Mouse (Mus musculus) megakaryocyte-erythroid progenitor cell, adult 5-6 weeks (primary cell): ENCODE data around the gene Tmem211. TPM values are rescaled to one million over a fixed set of nuclear protein-coding genes. Genes with fewer than 3 reads are reported as not detected.

Experiments used
- ATAC-seq: replicated peaks from 2 replicates; pipeline ENCODE4 v1.8.0; 2016; ENCODE audit warnings: mild to moderate bottlenecking, inconsistent platforms; ENCODE audit not compliant: severe bottlenecking, poor library complexity, low FRiP score, low TSS enrichment
- total RNA-seq, 2 experiments: library from RNA; stranded (forward) in 1 of 2; stranded (reverse) in 1 of 2; fragments of 200-1000, 215-1000 nt in 1 of 2; fragments of >200 nt in 1 of 2; fragmentation: Nextera tagmentation in 1 of 2; gene quantifications; 2 replicates each; pipeline ENCODE4 v1.2.3; 2014 to 2017

The Tmem211 gene
- total RNA-seq (2014; fragmentation: Nextera tagmentation) (not detected in 2 replicates), total RNA-seq (2017) (not detected in 2 replicates)

DNA sequence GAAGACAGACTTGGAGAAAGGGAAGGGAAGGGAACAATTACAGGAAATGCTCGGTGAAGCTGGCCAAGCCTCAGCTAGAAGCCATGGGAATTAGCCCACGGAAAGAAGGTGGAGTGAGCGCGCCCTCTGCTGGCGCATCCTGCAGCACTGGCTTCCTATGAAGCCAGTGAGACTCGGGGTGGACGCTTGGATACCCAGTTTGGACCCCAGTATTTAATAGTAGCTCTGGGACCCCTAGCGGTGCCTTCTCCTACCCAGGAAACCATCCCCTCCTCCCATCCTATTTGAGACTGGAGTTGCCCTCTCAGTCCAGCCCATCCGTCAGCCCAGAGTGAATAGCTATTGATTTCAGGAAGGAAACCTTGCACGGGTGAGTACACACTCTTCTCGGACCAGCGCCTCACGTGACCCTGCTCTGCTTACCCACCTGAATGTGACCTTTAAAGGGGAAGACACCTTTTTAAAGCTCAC, at the start of gene Tmem211:
Gene Tmem211 (plus strand): TSS at position 278 of the 471 bp plus-strand sequence.
- peak; percentile 76 for ATAC-seq

DNA sequence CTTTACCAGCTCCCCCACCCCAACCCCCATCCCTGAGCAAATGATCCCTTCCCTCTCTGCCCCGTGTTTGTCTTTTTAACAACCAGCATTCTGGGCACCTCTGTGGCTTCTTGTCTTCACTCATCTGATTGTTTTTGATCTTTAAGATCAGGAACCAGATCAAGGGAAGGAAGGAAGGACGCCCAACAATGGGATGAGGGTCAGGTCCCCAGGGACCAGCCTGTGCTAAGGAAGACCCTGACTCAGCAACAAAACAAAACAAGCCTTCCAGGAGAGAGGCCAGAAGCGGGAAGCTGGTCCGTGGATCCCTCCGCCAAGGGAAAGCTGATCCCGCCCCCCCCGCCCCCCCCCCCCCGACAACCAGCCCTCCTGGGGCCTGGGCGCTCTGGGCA, 47.3 kb upstream of the Tmem211 start:
- no peak for ATAC-seq

DNA sequence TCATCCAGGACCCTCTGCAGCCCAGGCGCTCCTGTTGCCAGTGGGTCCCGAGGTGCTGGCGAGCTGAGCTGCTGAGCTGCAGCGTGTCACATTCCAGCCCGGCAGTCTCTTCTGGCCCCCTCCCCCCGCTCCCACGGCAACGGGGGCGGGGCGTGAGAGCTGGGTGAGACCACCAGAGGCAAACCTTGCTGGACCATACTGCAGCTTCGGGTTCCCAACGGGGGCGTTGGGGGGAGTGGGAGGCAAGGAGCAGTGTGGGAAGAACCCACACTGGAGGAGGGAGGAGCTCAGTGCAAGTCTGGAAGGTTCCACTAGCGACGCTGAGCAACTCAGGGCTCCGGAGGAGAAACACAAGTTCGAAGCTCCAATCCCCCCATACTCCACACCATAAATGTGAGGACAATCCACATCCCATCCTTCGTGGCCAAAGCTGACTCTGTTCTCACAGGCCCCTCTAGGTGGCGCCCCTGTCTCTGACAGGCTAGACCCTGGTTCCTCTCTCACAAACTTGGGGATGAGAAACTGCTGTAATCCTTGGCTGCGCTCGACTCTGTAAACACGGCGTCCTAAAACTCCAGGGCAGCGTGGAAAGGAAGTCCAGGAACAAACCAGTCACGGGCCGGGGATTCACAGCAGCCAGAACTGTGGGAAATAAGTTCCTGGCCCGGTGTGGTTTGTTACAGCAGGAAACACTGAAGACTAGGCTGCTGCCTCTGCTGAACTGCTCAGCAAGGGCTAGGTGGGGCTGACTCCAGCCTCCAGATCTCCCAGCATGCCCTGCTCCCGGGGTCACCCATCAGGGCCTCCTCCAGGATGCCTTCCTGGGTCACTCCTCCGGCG, 46.6 kb upstream of the Tmem211 start:
- ATAC-seq, result peak; percentile 84

DNA sequence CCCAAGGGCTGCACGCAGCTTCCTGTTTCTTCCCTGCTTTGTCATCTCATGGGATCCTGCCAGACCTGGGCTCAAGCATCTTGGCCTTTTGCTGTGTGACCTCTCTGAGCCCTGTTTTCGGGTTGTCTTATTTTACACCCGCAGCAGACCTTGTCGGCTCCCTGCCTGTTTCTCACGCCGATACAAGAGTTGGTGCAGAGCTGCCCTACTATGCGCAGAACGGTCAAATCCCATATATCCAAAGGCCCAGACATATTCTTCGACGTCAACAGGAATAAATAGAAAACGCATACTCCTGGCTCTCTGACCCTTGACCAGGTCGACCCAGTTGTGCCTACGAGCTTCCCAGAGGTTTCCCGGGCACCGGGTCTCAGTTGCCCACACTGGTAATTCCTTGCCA, 46.0 kb upstream of the Tmem211 start:
- no peak for ATAC-seq

DNA sequence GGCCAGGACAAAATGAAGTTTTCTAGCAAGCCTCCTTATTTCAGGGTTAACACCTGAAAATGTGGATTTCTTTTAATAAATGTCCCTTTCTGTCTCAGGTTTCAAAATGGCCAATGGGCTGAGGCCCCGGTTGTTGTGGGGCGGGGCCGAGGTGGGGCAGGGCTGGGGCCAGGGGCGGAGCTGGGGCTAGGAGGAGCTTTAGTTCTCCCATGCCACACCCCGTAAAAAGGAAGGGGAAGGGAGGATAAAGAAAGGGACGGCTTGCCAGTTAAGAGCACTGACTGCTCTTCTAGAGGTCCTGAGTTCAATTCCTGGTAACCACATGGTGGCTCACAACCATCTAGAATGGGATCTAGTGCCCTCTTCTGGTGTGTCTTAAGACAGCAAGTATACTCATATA, 45.3 kb upstream of the Tmem211 start:
- peak; percentile 78 for ATAC-seq

DNA sequence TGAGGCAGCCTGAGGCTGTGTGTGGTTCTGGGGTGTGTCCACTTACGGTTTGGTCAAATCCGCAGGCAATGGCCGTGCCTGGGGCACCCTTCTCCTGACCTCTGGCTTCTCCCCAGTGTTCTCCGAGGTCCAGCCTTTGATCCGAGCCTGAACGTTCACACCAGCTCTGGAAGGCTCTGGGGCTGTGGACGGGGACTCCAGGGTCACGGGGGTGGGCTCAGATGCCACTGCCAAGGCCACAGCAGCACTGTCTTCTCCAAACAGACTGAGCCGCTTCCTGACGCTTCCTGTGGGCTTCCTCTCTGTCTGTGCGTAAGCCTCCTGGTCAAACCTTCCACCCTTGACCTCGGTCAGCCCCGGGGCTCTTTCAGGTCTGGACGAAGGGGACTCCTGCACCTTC, 36.2 kb upstream of the Tmem211 start:
- no peak for ATAC-seq

DNA sequence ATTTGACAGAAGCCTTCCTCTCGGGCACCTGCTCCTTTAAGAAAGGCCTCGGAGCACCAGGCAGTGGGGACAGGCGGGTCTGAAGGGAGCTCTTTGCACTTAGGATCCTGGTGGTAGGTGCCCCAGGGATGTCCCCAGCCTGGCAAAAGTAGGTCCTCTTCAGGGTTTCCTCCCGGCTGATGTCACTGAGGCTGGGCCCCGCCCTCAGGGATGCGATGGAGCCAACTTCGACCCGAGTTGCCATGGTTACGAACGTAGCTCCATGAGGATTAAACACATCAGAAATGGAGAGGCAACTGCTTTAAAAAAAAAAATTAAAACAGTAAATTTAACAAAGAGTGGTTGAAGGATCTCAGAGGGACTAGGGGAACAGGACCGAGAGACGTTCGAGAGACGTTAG, 34.8 kb upstream of the Tmem211 start:
- ATAC-seq, result no peak

DNA sequence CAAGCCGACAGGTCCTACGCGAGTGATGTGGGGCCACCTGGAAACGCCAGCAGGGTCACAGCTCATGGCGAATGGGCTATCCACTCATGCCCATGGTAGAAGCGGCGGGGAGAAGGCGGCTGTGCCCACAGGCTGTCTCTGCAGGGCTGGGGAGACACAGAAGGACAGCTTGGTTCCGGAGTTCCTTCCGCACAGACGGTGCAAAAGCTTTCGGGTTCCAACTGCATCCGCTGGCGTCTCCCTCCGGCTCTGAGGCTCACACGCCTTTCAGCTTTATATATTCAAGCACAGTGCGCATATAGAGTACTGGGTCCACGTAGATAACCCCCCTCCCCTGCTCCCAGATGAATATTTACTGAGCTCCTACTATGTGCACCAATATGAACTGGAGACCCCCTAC, 32.9 kb upstream of the Tmem211 start:
- no peak for ATAC-seq

DNA sequence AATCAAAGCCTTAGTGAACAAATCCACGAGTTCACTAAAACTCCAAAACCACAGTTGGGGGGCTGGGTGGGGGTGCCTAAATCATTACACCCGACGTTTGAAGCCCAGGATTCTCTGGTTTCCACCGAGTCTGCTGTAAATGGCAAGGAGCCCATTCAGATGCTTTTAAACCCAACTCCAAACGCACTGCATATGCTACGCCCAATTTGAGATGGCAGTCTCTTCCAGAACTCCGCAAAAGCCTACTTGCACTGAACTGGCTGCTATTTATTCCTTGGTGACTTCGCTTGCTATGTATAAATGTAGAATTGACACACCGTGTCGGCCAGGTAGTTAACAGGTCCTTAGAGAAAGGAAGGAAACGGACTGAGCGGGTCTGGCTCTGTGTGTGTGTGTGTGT, 31.3 kb upstream of the Tmem211 start:
- no peak for ATAC-seq

DNA sequence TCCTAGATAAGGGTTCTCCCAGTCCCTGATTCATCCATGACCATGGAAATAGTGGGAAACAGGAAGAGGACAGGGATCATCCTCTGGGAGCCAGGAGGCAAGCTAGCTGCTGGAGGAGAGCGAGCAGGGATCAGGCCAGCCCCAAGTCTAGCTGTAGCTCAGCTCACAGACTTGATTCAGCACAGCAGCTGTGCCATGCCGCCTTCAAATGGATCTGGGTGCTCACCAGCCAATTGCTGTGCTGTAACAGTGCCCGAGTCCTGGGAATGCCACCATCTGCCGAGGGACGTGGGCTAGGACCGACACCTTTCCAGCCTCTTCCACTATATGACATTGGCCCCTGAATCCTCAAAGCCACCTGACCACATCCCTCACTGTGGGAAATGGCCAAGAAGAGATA, 30.8 kb upstream of the Tmem211 start:
- ATAC-seq, result no peak

DNA sequence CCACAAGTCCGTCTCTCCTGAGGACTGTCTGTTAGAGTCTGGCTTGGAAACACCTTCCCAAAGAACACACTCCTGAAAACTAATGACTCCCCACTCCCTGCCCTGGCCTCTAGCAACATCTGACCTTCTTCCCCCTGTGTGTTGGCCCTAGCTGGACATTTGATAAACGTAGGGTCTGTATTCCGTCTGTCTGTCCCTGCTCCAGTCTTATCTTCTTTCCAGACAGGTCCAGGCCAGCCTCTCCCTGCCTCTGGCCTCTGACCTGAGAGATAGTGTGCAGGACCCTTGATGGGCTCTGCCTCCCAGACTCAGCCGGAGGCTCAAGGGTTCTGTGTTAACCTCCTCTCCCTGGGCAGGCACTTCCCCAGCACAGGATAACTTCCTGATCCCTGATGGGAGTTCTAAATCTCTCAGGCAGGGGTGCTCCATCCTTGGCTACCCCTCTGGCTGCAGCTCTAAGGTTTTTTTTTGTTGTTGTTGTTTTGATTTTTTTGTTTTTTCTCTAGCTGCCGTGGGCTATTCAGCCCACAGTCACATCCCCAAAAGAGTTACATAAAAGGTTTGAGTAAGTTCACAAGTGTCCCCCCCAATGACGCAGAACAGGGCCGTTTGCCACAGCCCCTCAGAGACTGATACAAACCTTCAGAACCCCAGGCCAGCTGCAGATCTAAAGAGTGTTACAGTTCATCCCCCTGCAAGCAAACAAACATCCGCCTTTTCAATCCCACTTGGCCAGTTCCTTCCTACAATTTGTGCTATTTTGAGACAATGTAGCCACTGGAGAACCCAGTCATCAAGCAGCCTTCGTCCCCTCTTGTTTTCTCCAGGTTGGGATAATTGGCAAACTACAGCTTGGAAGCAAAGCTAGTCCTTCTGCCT, 29.6 kb upstream of the Tmem211 start:
- ATAC-seq, result no peak

DNA sequence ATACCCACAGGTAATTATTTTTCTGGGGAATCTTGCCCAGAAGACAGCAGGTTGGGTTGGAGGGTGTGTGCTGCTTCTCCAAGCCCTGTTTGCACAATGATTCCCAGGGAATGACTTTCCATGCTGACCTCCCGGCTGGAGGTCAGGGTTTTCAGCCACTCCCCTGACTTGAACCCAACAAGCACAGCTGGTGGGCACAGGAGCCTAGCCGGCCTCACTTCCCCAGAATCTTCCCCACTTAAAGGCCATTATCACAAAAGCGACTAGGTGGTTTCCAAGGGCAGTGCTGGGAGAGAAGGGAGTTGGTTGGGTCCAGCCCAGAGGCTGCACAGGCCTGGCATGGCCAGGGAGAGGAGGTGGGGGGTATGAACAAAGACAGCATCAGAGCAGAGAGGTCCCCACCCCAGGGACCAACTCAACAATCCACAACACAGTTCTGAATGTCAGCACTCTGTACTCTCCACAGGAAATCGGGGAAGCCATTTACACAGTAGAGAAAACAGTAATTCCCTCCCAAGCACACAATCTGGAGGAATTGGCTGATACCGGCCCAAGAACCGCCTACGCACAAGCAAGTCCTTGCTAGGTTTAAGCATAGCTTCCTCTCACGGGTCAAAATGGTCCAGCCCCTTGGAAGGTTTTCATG, 27.5 kb upstream of the Tmem211 start:
- ATAC-seq, result no peak

DNA sequence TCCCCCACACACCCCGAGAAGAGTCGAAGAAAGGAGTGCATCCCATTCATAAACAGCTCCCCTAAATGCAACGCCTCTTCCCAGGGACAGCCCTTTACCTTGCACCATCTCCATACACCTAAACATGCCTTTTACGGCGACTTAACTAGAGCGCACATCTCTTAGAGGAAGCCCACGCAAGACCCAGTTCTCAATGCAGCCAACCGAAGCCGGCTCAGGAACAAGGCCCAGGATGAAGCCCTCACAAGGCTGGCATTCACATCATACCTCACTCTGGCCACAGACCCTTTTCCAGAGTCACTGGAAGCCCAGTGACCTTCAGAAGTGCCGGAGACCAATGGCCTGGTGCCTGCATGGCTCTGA, 27.0 kb upstream of the Tmem211 start:
- ATAC-seq, result no peak

DNA sequence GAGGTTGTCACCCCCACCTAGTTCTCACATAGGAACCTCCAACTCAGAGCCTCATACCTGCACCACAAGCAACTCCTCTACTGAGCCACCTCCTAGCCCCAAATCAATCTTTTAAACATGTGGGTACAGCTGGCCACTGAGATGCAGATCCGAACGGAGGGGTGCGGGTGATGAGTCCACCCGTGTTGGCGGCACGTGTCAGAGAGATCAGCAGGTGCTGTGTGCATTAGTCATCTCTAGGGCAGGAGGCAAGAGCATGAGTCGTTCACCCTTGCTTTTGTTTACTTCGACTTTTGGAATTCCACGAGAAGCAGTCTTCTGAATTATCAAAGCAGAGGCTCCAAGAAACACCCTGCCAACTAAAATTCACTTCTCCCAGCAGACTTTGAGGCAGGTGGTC, 22.5 kb upstream of the Tmem211 start:
- ATAC-seq, result no peak

DNA sequence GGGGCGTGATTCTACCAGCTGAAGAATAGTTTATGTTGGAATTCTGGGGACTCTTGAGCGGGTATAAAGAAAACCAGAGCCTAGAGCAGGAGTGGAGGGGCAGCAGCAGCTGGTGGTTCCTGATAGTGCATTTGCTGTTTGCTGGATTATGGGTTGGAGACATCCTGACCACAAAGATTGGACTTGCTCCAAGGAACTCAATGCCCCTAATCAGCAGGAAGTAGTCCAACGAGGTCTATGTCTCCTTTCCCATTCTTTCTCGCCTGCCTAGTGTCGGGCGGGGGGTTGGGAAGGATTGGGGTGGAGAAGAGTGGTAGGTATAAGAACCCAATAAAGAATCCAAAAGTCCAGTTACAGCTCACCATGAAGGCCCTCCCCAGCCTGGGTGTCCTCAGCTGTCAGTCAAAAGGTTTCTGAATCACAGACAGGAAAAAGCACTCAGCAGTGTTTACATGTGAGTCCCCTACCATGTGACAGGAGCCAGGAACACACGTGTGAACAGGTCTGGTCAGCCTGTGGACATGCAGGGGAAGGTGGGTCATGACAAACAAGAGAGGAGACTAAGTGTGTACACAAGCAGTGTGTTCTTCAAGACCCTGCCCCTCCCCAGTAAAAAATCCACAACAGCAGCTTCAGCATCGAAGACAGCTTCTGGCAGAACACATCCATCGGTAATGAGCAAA, 19.9 kb upstream of the Tmem211 start:
- ATAC-seq, result peak; percentile 72

DNA sequence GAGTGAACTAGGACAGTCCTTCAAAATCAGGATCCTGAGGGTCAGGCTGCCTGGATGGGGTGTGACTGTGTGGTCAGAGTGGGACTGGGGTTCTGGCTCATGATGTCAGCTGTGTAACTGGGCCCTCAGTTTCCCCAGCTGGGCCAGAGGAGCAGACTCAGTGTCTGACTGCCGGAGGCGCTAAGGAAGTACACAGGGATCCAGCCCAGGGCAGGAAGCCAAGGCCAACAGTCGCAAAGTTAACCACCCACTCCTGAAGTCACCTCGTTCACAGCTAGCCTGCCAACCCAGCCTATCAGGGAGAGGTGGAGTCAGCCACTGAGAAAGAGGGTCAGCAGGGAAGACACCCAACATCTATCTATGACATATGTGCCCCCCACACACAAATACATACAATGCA, 18.7 kb upstream of the Tmem211 start:
- no peak for ATAC-seq

DNA sequence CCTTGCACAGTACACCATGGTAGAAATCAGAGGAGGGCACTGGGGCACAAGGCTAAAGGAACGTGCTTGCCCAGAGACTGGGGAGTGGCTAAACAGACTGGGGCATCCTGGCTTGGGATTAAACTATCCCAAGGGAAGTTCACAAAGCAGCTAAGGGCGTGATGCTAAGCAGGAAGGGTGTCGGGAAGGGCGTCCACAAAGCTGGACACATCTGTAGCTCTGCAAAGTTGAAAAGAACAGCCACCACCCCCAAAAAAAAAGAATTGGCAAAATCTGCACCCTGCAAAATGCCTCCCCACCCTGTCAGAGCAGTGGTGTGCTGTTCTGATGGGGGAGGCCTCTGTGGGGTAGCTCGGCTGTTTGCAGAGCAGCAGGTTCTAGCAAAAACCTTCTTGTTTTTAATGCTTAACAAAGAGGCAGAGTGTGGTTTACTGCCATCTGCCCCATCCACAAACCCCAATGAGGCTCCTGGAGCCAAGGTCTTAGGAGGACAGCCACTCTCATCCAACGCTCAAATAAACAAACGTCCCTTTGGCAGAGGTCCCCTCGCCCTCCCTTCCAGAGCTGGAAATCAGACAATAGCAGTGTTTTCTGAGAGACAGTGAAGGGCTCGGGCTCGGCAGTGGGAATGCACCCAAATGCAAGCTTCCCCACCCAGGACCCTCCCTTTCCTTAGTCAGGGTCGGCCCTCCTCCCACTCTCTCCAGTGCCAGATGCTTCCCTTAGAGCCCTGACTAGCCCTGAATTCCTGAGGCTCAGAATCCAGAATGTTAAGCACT, 17.9 kb upstream of the Tmem211 start:
- no peak for ATAC-seq

DNA sequence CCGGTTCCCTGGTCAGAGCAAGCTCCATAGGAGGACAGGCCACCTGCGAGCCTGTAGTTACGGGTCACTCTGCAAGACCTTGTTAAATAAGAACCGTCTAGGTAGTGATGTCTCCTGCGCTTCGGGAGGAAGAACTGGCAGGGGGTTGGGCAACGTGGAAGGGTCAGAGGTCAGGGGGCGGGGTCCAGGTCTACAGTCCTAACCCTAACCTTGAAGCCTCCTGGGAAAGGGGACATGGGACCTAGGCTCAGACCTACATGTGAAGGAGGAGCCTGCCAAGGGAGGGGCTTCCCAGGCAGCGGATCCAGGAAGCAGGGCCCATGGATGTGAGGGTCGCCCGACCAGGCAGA, 17.3 kb upstream of the Tmem211 start:
- ATAC-seq, result no peak

DNA sequence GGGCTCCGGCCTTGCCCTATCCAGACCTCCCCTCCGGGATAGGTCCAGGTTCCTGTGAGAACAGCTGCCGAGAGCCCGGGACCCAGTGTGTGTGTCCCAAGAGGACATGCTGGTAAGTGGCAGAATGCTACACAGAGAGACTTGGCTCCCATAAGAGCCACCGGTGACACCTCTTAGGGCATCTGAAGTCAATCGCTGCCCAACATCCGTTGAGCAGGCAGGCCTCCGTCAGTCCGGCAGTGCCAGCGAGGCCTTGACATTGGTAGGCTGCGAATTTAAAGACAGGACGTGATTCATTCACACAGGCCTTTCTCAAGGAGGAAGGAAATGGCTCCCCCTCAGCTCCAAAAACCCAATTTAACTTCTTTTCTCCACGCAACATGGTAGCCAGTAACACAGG, 16.8 kb upstream of the Tmem211 start:
- ATAC-seq, result no peak
